Mouse (Mus musculus): ENCODE data around the gene Hoxa5. TPM values are rescaled to one million over a fixed set of nuclear protein-coding genes. Genes with fewer than 3 reads are reported as not detected.

Hoxa5 gene
- polyA plus RNA-seq, 1 experiment from 2014 or later = not detected

DNA sequence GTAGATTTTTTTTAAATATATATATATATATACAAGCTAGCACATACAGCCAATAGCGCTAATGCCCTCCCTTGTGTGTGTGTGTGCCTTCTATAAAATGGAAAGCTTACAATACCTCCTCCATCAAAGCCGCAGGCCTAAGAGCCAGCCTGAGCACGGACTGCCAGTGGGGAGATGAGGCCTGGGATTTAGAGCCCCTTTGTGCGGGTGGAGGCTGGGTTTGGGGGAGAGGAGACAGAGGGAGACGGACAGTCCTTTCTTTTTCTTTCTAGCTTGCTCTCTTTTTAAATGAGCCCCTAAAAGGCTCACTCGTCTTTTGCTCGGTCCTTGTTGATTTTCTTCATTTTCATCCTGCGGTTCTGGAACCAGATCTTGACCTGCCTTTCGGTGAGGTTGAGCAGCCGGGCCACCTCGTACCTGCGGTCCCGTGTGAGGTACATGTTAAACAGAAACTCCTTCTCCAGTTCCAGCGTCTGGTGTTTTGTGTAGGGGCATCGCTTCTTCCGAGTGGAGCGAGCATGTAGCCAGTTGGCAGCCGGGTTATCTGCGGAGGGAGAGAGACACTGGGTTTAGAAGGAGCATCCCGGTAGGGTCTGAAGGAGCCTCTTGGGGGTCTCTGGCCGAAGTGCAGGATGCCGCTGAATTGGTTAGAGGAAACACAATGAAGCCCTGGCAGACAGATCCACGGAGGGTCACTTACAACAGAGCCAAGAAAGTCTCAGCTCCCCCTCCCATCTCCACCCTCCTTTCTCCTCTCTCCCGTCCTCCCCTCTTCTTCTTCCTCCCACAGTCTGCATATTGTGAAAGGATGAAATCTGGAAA, 19.8 kb upstream of the Hoxa5 start:
- Histone ChIP-seq H3K36me3 (ENCODE audit: control insufficient read depth, insufficient read depth, low read length) (no peaks in the 10 kb centered on the region), H3K4me3 (ENCODE audit: low read depth, low read length) (no peak overlapping the region), H3K9me3 (replicated peaks; ENCODE audit: control insufficient read depth, low read length) (no peaks in the 10 kb centered on the region), H3K4me2 (ENCODE audit: low read length) (no peak overlapping the region), H3K27ac (ENCODE audit: low read depth, low read length) (no peak overlapping the region), H3K9ac (ENCODE audit: low read length) (no peak overlapping the region), H3K4me1 (ENCODE audit: control insufficient read depth, insufficient read depth, low read length) (peaks cover 2% of the 10 kb centered on the region; the same call in 1 of the 2 replicates), H3K27me3 (replicated peaks; ENCODE audit: control insufficient read depth, insufficient read depth, low read length) (peaks cover 99% of the 10 kb centered on the region)
- DNase-seq (ENCODE audit: low spot score) (no peak), ATAC-seq (no peak)
- WGBS = 1% methylated on average over 24 of the region's 24 CpGs

DNA sequence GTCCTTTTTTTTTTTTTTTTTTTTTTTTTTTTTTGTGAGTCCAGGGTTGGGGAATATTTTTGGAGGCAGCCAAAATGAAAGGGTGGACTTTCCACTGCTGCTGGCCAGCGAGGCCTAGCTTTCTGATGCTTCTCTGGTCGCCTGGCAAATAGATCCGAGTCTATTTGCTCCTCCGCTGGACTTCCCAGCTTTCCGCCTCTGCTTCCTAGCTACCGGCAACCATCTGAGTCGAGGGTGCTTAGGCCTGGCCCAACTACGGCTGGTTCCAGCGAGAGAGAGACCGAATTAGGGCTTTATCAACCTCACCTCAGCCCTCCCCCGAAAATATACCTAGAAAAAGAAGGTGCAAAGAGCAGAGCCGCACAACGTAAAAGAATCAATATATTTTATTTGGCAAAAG, 18.3 kb upstream of the Hoxa5 start:
- no peak for ATAC-seq

GRCm38 (mm10) chr6:52221993-52222685, 17.8 kb upstream of the Hoxa5 start:
- H3K4me1 ChIP-seq (ENCODE audit: control insufficient read depth, insufficient read depth, low read length) = peaks cover 6% of the 10 kb centered on the region
- no peaks in the 10 kb centered on the region for H3K9me3 ChIP-seq (replicated peaks; ENCODE audit: control insufficient read depth, low read length)
- peaks cover 100% of the 10 kb centered on the region for H3K27me3 ChIP-seq (replicated peaks; ENCODE audit: control insufficient read depth, insufficient read depth, low read length)
- H3K9ac ChIP-seq (ENCODE audit: low read length) = no peak overlapping the region
- no peak overlapping the region for H3K27ac ChIP-seq (ENCODE audit: low read depth, low read length)
- no peaks in the 10 kb centered on the region for H3K36me3 ChIP-seq (ENCODE audit: control insufficient read depth, insufficient read depth, low read length)
- ATAC-seq (0 out of 2 replicates have a peak, but pooled peaks have one; percentile 15), DNase-seq (ENCODE audit: low spot score) (no peak)
- no peak overlapping the region for H3K4me3 ChIP-seq (ENCODE audit: low read depth, low read length)
- WGBS = 4% methylated on average over 21 of the region's 21 CpGs
- H3K4me2 ChIP-seq (ENCODE audit: low read length) = peak overlapping the region; percentile 68

More for the DNA sequence above, 18.3 kb upstream of the Hoxa5 start:
- no peak overlapping the region for H3K4me2 ChIP-seq (ENCODE audit: low read length)
- no peaks in the 10 kb centered on the region for H3K9me3 ChIP-seq (replicated peaks; ENCODE audit: control insufficient read depth, low read length)
- peaks cover 2% of the 10 kb centered on the region; the same call in 1 of the 2 replicates for H3K4me1 ChIP-seq (ENCODE audit: control insufficient read depth, insufficient read depth, low read length)
- peaks cover 100% of the 10 kb centered on the region for H3K27me3 ChIP-seq (replicated peaks; ENCODE audit: control insufficient read depth, insufficient read depth, low read length)
- H3K36me3 ChIP-seq (ENCODE audit: control insufficient read depth, insufficient read depth, low read length) = no peaks in the 10 kb centered on the region
- WGBS = 9% methylated on average over 13 of the region's 13 CpGs
- no peak overlapping the region for H3K4me3 ChIP-seq (ENCODE audit: low read depth, low read length)
- DNase-seq (ENCODE audit: low spot score) = no peak
- H3K27ac ChIP-seq (ENCODE audit: low read depth, low read length) = no peak overlapping the region
- no peak overlapping the region for H3K9ac ChIP-seq (ENCODE audit: low read length)

DNA sequence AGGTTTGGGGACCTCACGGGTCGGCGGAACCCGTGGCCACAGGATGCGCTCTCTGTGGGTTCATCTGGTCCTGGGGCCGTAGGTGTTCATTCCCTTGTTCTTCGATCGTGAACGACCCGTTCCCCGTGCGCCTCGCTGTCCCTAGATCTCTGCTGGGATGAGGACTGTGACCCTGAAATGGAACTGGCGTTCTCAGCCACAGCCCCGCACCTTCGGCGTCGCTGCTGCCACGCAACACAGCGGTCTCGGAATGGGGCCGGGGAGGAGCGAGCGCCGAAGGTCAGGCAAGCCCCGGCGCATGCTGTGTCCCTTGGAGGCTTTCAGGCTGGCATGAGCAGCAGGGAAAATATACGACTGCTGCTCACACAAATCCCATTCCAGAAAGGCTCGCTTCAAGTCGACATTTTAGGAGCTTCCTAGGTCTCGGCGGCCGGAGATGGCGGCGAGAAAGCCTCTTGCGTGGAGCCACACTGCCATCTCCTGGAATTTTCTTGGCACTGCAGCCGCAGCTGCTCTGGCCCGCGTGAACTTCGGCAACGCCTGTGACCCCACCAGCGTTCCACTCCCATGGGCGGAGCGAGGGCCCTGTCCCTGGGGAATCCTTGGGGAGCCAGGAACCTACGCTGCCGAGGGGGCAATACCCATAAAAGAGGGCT, 17.1 kb upstream of the Hoxa5 start, which contains the start of gene Hoxa7:
Gene Hoxa7, minus strand, starts transcription at position 518 of the 656 bp plus-strand sequence.
- peak within 1 kb of the TSS; percentile 68 for H3K4me2 ChIP-seq (ENCODE audit: low read length)
- WGBS = under 1% methylated on average over 46 of the region's 46 CpGs
- H3K36me3 ChIP-seq (ENCODE audit: control insufficient read depth, insufficient read depth, low read length) = no peaks in the 10 kb centered on the region
- H3K9me3 ChIP-seq (replicated peaks; ENCODE audit: control insufficient read depth, low read length) = no peaks in the 10 kb centered on the region
- H3K4me1 ChIP-seq (ENCODE audit: control insufficient read depth, insufficient read depth, low read length) = peaks cover 9% of the 10 kb centered on the region
- H3K27ac ChIP-seq (ENCODE audit: low read depth, low read length) = no peak within 1 kb of the TSS
- peaks cover 100% of the 10 kb centered on the region for H3K27me3 ChIP-seq (replicated peaks; ENCODE audit: control insufficient read depth, insufficient read depth, low read length)
- ATAC-seq (peak; percentile 64), DNase-seq (ENCODE audit: low spot score) (peak; percentile 87)
- peak within 1 kb of the TSS; percentile 41; the same call in 1 of the 2 replicates for H3K9ac ChIP-seq (ENCODE audit: low read length)
- H3K4me3 ChIP-seq (ENCODE audit: low read depth, low read length) = peak within 1 kb of the TSS; percentile 37

DNA sequence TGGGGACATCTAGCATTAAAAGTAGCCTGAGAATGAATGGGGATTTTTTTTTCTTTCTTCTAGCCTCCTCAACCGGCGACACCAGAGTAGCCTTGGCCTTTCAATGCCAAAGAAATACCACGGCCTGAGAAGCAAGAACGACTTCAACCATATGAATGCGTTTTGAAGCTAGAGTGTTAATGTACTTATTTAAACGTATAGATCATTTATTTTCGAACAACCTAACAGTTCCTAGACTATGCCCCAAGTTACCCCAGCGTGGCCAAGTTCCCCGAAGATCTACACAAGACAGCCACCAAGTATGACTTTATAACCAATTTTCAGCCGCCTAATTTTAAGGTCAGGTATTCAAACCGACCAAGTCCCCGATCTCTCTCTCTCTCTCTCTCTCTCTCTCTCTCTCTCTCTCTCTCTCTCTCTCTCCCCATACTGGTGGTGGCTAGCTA, 16.5 kb upstream of the Hoxa5 start:
- Histone ChIP-seq H3K36me3 (ENCODE audit: control insufficient read depth, insufficient read depth, low read length) (no peaks in the 10 kb centered on the region), H3K27me3 (replicated peaks; ENCODE audit: control insufficient read depth, insufficient read depth, low read length) (peaks cover 100% of the 10 kb centered on the region), H3K9ac (ENCODE audit: low read length) (no peak overlapping the region; the same call in 1 of the 2 replicates), H3K4me3 (ENCODE audit: low read depth, low read length) (peak overlapping the region; percentile 37; the same call in 1 of the 2 replicates), H3K27ac (ENCODE audit: low read depth, low read length) (no peak overlapping the region), H3K9me3 (replicated peaks; ENCODE audit: control insufficient read depth, low read length) (no peaks in the 10 kb centered on the region), H3K4me2 (ENCODE audit: low read length) (peak overlapping the region; percentile 68), H3K4me1 (ENCODE audit: control insufficient read depth, insufficient read depth, low read length) (peaks cover 9% of the 10 kb centered on the region)
- DNase-seq (ENCODE audit: low spot score) (no peak), ATAC-seq (no peak)
- 5% methylated on average over 12 of the region's 12 CpGs for WGBS

DNA sequence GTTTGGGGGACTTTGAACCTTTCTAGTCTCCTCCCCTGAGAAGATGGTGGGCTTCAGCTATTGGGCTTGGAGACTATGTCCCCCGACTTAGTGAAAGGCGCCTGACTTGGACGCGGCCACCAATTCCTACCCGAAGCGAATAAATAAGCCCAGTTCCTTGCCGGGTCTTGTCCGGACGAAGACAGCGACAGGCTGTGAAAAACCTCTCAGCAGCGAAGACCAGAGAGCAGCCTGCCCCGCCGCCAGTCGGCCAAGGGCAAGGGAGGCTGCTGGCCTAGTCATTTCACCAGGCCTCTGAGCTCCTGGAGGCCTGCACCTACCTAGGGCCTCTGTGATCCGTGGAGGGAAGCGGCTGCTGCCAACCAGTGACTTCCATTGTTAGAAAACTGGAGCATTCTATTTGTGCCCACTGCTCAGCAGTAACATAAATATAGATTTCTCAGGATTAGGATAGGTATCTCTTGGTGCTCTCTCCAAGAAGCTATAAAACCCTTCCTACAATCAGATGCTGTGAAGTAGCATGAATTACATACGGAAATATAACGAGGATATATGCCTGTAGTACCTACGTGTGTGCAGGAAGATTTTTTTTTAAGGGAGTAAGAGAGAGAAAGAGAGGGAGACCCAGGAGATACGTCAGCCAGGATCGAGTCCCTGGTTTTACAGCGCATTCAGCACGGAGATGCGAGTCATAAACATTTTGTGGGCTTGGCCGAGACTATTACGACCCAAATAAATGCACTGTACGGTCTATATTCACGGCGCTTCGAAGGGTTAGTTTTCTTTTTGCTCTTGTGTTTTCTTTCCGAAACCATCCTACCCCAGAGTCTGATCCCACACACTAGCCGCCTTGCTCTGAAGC, 15.8 kb upstream of the Hoxa5 start:
- Histone ChIP-seq H3K4me2 (ENCODE audit: low read length) (no peak overlapping the region), H3K9me3 (replicated peaks; ENCODE audit: control insufficient read depth, low read length) (no peaks in the 10 kb centered on the region), H3K27me3 (replicated peaks; ENCODE audit: control insufficient read depth, insufficient read depth, low read length) (peaks cover 100% of the 10 kb centered on the region), H3K9ac (ENCODE audit: low read length) (no peak overlapping the region), H3K4me3 (ENCODE audit: low read depth, low read length) (no peak overlapping the region), H3K27ac (ENCODE audit: low read depth, low read length) (no peak overlapping the region), H3K36me3 (ENCODE audit: control insufficient read depth, insufficient read depth, low read length) (no peaks in the 10 kb centered on the region), H3K4me1 (ENCODE audit: control insufficient read depth, insufficient read depth, low read length) (peaks cover 9% of the 10 kb centered on the region)
- DNase-seq (ENCODE audit: low spot score) (no peak), ATAC-seq (no peak)
- WGBS = 9% methylated on average over 32 of the region's 32 CpGs

GRCm38 (mm10) chr6:52219234-52219942, 15.0 kb upstream of the Hoxa5 start:
- WGBS = 16% methylated on average over 9 of the region's 9 CpGs
- no peak for ATAC-seq

More at GRCm38 (mm10) chr6:52219234-52219942, 15.0 kb upstream of the Hoxa5 start:
- Histone ChIP-seq H3K9ac (ENCODE audit: low read length) (no peak overlapping the region), H3K4me2 (ENCODE audit: low read length) (no peak overlapping the region), H3K4me1 (ENCODE audit: control insufficient read depth, insufficient read depth, low read length) (peaks cover 9% of the 10 kb centered on the region), H3K36me3 (ENCODE audit: control insufficient read depth, insufficient read depth, low read length) (no peaks in the 10 kb centered on the region), H3K27ac (ENCODE audit: low read depth, low read length) (no peak overlapping the region), H3K4me3 (ENCODE audit: low read depth, low read length) (no peak overlapping the region), H3K27me3 (replicated peaks; ENCODE audit: control insufficient read depth, insufficient read depth, low read length) (peaks cover 100% of the 10 kb centered on the region), H3K9me3 (replicated peaks; ENCODE audit: control insufficient read depth, low read length) (no peaks in the 10 kb centered on the region)
- no peak for DNase-seq (ENCODE audit: low spot score)

Data from forebrain, embryonic 14.5 days (tissue).